Mouse (Mus musculus) MEL (cell line): ENCODE data around the gene Lmntd2. TPM values are rescaled to one million over a fixed set of nuclear protein-coding genes. Genes with fewer than 3 reads are reported as not detected.

Experiments used
- DNase-seq: peaks from one replicate; pipeline ENCODE4 v3.0.0; 2011; ENCODE audit warnings: low read depth, low spot score
- H3K27ac ChIP-seq: 2 replicates; pipeline ENCODE4 v1.5.1; 2012; ENCODE audit warnings: low read depth, mild to moderate bottlenecking, control low read depth, low read length, moderate library complexity; ENCODE audit not compliant: control insufficient read depth
- H3K27me3 ChIP-seq, 2 experiments: fragments of 150-350 bp in 1 of 2; sonication (generic) in 1 of 2; 2 replicates each; pipeline ENCODE4 v1.6.1; 2012; ENCODE audit warnings: low read length in 2 of 2, mild to moderate bottlenecking in 2 of 2, improper control_type of control experiment in 1 of 2, moderate library complexity in 1 of 2; ENCODE audit not compliant: insufficient read depth in 2 of 2, control insufficient read depth in 1 of 2
- H3K36me3 ChIP-seq, 2 experiments: 2 replicates each; pipeline ENCODE4 v1.6.1; 2012 to 2014; ENCODE audit warnings: low read length in 2 of 2, improper control_type of control experiment in 1 of 2, inconsistent platforms in 1 of 2, mild to moderate bottlenecking in 1 of 2; ENCODE audit not compliant: insufficient read depth in 2 of 2, control insufficient read depth in 1 of 2
- H3K4me1 ChIP-seq, 2 experiments: fragments of 150-350 bp in 1 of 2; sonication (generic) in 1 of 2; 2 replicates each; pipeline ENCODE4 v1.6.1; 2012; ENCODE audit warnings: low read length in 2 of 2, improper control_type of control experiment in 1 of 2, mild to moderate bottlenecking in 1 of 2; ENCODE audit not compliant: insufficient read depth in 2 of 2, control insufficient read depth in 1 of 2
- H3K4me3 ChIP-seq, 2 experiments: fragments of 150-350 bp in 1 of 2; sonication (generic) in 1 of 2; 2 replicates each; pipeline ENCODE4 v1.5.1; 2012; ENCODE audit warnings: low read depth in 2 of 2, low read length in 2 of 2, mild to moderate bottlenecking in 2 of 2, moderate library complexity in 2 of 2, control low read depth in 1 of 2, improper control_type of control experiment in 1 of 2; ENCODE audit not compliant: control insufficient read depth in 1 of 2, insufficient read depth in 1 of 2
- H3K79me2 ChIP-seq: 2 replicates; pipeline ENCODE4 v1.6.1; 2012; ENCODE audit warnings: mild to moderate bottlenecking, low read length, moderate library complexity; ENCODE audit not compliant: control insufficient read depth, poor library complexity, insufficient read depth
- H3K9ac ChIP-seq: 2 replicates; pipeline ENCODE4 v1.6.1; 2012; ENCODE audit warnings: low read depth, mild to moderate bottlenecking, control low read depth, low read length, moderate library complexity; ENCODE audit not compliant: control insufficient read depth, poor library complexity, severe bottlenecking
- H3K9me3 ChIP-seq: fragments of 150-350 bp; sonication (generic); replicated peaks from 2 replicates; pipeline ENCODE4 v1.6.1; 2012; ENCODE audit warnings: mild to moderate bottlenecking, low read length, improper control_type of control experiment, moderate library complexity; ENCODE audit not compliant: insufficient read depth
- BHLHE40 ChIP-seq: IDR thresholded peaks from 2 replicates; pipeline ENCODE4 v1.6.1; 2012; ENCODE audit warnings: low read depth, mild to moderate bottlenecking, inconsistent platforms, low read length, improper control_type of control experiment, borderline replicate concordance
- CHD1 ChIP-seq: IDR thresholded peaks from 2 replicates; pipeline ENCODE4 v1.6.1; 2012; ENCODE audit warnings: low read depth, mild to moderate bottlenecking, inconsistent platforms, low read length, improper control_type of control experiment
- CTCF ChIP-seq, 3 experiments: IDR thresholded peaks in 2 of 3; conservative IDR thresholded peaks in 1 of 3; 2 replicates each; pipeline ENCODE4 v1.5.1; 2011 to 2012; ENCODE audit warnings: low read length in 3 of 3, low read depth in 2 of 3, mild to moderate bottlenecking in 2 of 3, improper control_type of control experiment in 1 of 3, inconsistent platforms in 1 of 3, mixed read lengths in 1 of 3, moderate library complexity in 1 of 3; ENCODE audit not compliant: control insufficient read depth in 1 of 3, insufficient read depth in 1 of 3, poor library complexity in 1 of 3, severe bottlenecking in 1 of 3
- E2F4 ChIP-seq: IDR thresholded peaks from 2 replicates; pipeline ENCODE4 v1.6.1; 2011; ENCODE audit warnings: low read depth, low read length, improper control_type of control experiment, borderline replicate concordance
- ELF1 ChIP-seq: IDR thresholded peaks from 2 replicates; pipeline ENCODE4 v1.6.1; 2014; ENCODE audit warnings: low read depth, mild to moderate bottlenecking, inconsistent platforms, low read length, improper control_type of control experiment, moderate library complexity
- GATA1 ChIP-seq: IDR thresholded peaks from 2 replicates; pipeline ENCODE4 v1.6.1; 2011; ENCODE audit warnings: low read depth, low read length, improper control_type of control experiment
- MAX ChIP-seq: IDR thresholded peaks from 2 replicates; pipeline ENCODE4 v1.6.1; 2011; ENCODE audit warnings: low read length, improper control_type of control experiment
- MAZ ChIP-seq: IDR thresholded peaks from 2 replicates; pipeline ENCODE4 v1.6.1; 2012; ENCODE audit warnings: low read depth, mild to moderate bottlenecking, inconsistent platforms, low read length, improper control_type of control experiment
- MEF2A ChIP-seq: IDR thresholded peaks from 2 replicates; pipeline ENCODE4 v1.6.1; 2014; ENCODE audit warnings: low read depth, mild to moderate bottlenecking, inconsistent platforms, low read length, improper control_type of control experiment; ENCODE audit not compliant: poor library complexity, insufficient replicate concordance, severe bottlenecking; ENCODE audit errors: extremely low read depth
- MYB ChIP-seq: IDR thresholded peaks from 2 replicates; pipeline ENCODE4 v1.6.1; 2011; ENCODE audit warnings: mild to moderate bottlenecking, low read depth, low read length, improper control_type of control experiment
- NELFE ChIP-seq: IDR thresholded peaks from 2 replicates; pipeline ENCODE4 v1.6.1; 2011; ENCODE audit warnings: low read depth, low read length, improper control_type of control experiment
- POLR2A ChIP-seq, 2 experiments: IDR thresholded peaks; 2 replicates each; pipeline ENCODE4 v1.6.1; 2011 to 2012; ENCODE audit warnings: low read length in 2 of 2, mild to moderate bottlenecking in 2 of 2, control low read depth in 1 of 2, improper control_type of control experiment in 1 of 2, low read depth in 1 of 2, moderate library complexity in 1 of 2; ENCODE audit not compliant: control insufficient read depth in 1 of 2, insufficient read depth in 1 of 2, poor library complexity in 1 of 2
- POLR2AphosphoS2 ChIP-seq: IDR thresholded peaks from 2 replicates; pipeline ENCODE4 v1.6.1; 2011; ENCODE audit warnings: low read length, improper control_type of control experiment
- RAD21 ChIP-seq: IDR thresholded peaks from 2 replicates; pipeline ENCODE4 v1.6.1; 2011; ENCODE audit warnings: mild to moderate bottlenecking, low read depth, low read length, improper control_type of control experiment
- RCOR1 ChIP-seq: IDR thresholded peaks from 2 replicates; pipeline ENCODE4 v1.6.1; 2012; ENCODE audit warnings: low read depth, mild to moderate bottlenecking, inconsistent platforms, low read length, improper control_type of control experiment
- SIN3A ChIP-seq: IDR thresholded peaks from 2 replicates; pipeline ENCODE4 v1.6.1; 2012; ENCODE audit warnings: low read length, improper control_type of control experiment, inconsistent platforms
- SMC3 ChIP-seq: IDR thresholded peaks from 2 replicates; pipeline ENCODE4 v1.6.1; 2011; ENCODE audit warnings: low read depth, low read length, improper control_type of control experiment
- TAL1 ChIP-seq: IDR thresholded peaks from 2 replicates; pipeline ENCODE4 v1.6.1; 2012; ENCODE audit warnings: mild to moderate bottlenecking, inconsistent platforms, low read length, moderate library complexity, mixed read lengths
- USF2 ChIP-seq, 2 experiments: IDR thresholded peaks; 2 replicates each; pipeline ENCODE4 v1.6.1; 2011 to 2012; ENCODE audit warnings: improper control_type of control experiment in 2 of 2, low read length in 2 of 2, borderline replicate concordance in 1 of 2, inconsistent platforms in 1 of 2, low read depth in 1 of 2, mild to moderate bottlenecking in 1 of 2; ENCODE audit not compliant: insufficient read depth in 1 of 2
- ZKSCAN1 ChIP-seq: IDR thresholded peaks from 2 replicates; pipeline ENCODE4 v1.6.1; 2012; ENCODE audit warnings: low read depth, mild to moderate bottlenecking, inconsistent platforms, low read length, improper control_type of control experiment, moderate library complexity
- polyA plus RNA-seq, 2 experiments: library from polyadenylated mRNA; stranded (reverse) in 1 of 2; unstranded in 1 of 2; fragments of >175 nt in 1 of 2; fragments of >200 nt in 1 of 2; gene quantifications; 2 replicates each; pipeline versions ENCODE4 v1.2.1 to v1.2.4; 2012; ENCODE audit warnings: low replicate concordance in 2 of 2, low read depth in 1 of 2; ENCODE audit not compliant: insufficient read length in 2 of 2, insufficient read depth in 1 of 2, missing spikeins in 1 of 2
- total RNA-seq: library from RNA; depleted of rRNA; stranded (reverse); fragments of 300-350 nt; gene quantifications from 2 replicates; pipeline ENCODE4 v1.2.3, GENCODE M21; 2012; rRNA removed

Lmntd2 gene
- total and polyA plus RNA-seq, 3 experiments = 0.43 TPM; not detected in 2

GRCm38 (mm10) chr7:141164397-141164796 is 49.5 kb downstream of the Lmntd2 start:
- no peak overlapping the region for H3K4me3 ChIP-seq
- H3K27ac ChIP-seq = no peak overlapping the region
- TF ChIP-seq GATA1 (no peak), RCOR1 (no peak), SMC3 (no peak), MAZ (no peak), NELFE (no peak), MYB (no peak), MEF2A (no peak), BHLHE40 (no peak), ZKSCAN1 (no peak), RAD21 (no peak), CTCF (IDR thresholded peaks at IDR 0.05 in 2 of 3, conservative IDR thresholded peaks at IDR 0.05 in 1 of 3; ENCODE audit: control insufficient read depth in 1 of 3, insufficient read depth in 1 of 3, low read depth in 2 of 3, low read length in 3 of 3, poor library complexity in 1 of 3, severe bottlenecking in 1 of 3) (no peak), CHD1 (no peak), USF2 (IDR thresholded peaks at IDR 0.05; ENCODE audit: borderline replicate concordance in 1 of 2, insufficient read depth in 1 of 2, low read depth in 1 of 2, low read length in 2 of 2) (no peak), E2F4 (no peak), TAL1 (no peak), ELF1 (no peak), SIN3A (no peak), MAX (no peak), POLR2A (IDR thresholded peaks at IDR 0.05; ENCODE audit: control insufficient read depth in 1 of 2, insufficient read depth in 1 of 2, low read depth in 1 of 2, low read length in 2 of 2, poor library complexity in 1 of 2) (no peak), POLR2AphosphoS2 (no peak)
- TF ChIP-seq, all 39 proteins: peak for 0
- peaks cover 4% of the 10 kb centered on the region for H3K79me2 ChIP-seq
- H3K36me3 ChIP-seq = peaks cover 3 to 16% of the 10 kb centered on the region in 2 experiments; a peak in 3 of 4 replicates
- no peaks in the 10 kb centered on the region for H3K9me3 ChIP-seq
- H3K27me3 ChIP-seq = no peaks in the 10 kb centered on the region
- H3K9ac ChIP-seq = no peak overlapping the region
- peaks cover 4 to 14% of the 10 kb centered on the region in 2 experiments; a peak in 3 of 4 replicates for H3K4me1 ChIP-seq
- DNase-seq = no peak

Other genes starting within 250 kb of the Lmntd2 start
- gene Ifitm1, start 246.9 kb downstream of the Lmntd2 start, total RNA-seq = 0.23 TPM in 1 of 2 replicates, not detected in the other
- gene Ifitm1, start 246.9 kb downstream of the Lmntd2 start, polyA plus RNA-seq = not detected
- gene Ifitm3, start 203.3 kb downstream of the Lmntd2 start, total RNA-seq = 4.2 and 6.4 TPM in 2 replicates
- gene Ifitm3, start 203.3 kb downstream of the Lmntd2 start, polyA plus RNA-seq = 10 to 100 TPM in 1 of 2 experiments, not detected in 1; 12.8 TPM
- not detected in 2 replicates for gene Ifitm6, start 196.2 kb downstream of the Lmntd2 start, total RNA-seq
- gene Ifitm6, start 196.2 kb downstream of the Lmntd2 start, polyA plus RNA-seq = not detected
- not detected in 2 replicates for gene Gm17387, start 184.9 kb downstream of the Lmntd2 start, total RNA-seq
- not detected for gene Gm17387, start 184.9 kb downstream of the Lmntd2 start, polyA plus RNA-seq
- 0.78 and 0.81 TPM in 2 replicates for gene B4galnt4, start 153.0 kb downstream of the Lmntd2 start, total RNA-seq
- 1 to 10 TPM in 1 of 2 experiments, not detected in 1; 8.0 TPM for gene B4galnt4, start 153.0 kb downstream of the Lmntd2 start, polyA plus RNA-seq
- not detected in 2 replicates for gene Pkp3, start 135.9 kb downstream of the Lmntd2 start, total RNA-seq
- gene Pkp3, start 135.9 kb downstream of the Lmntd2 start, polyA plus RNA-seq = not detected
- 8.3 and 8.6 TPM in 2 replicates for gene Sigirr, start 113.5 kb downstream of the Lmntd2 start, total RNA-seq
- 10 to 100 TPM in 1 of 2 experiments, not detected in 1; 17.5 TPM for gene Sigirr, start 113.5 kb downstream of the Lmntd2 start, polyA plus RNA-seq
- gene Ano9, start 96.3 kb downstream of the Lmntd2 start, total RNA-seq = 0.08 TPM in 1 of 2 replicates, not detected in the other
- under 1 TPM in 1 of 2 experiments, not detected in 1; 0.03 TPM for gene Ano9, start 96.3 kb downstream of the Lmntd2 start, polyA plus RNA-seq
- 12.2 and 16.9 TPM in 2 replicates for gene Ptdss2, start 91.7 kb downstream of the Lmntd2 start, total RNA-seq
- 10 to 100 TPM in 1 of 2 experiments, not detected in 1; 44.9 TPM for gene Ptdss2, start 91.7 kb downstream of the Lmntd2 start, polyA plus RNA-seq
- 69.6 and 71.4 TPM in 2 replicates for gene Rnh1, start 41.2 kb downstream of the Lmntd2 start, total RNA-seq
- 10 to 100 TPM in 1 of 2 experiments, not detected in 1; 94.5 TPM for gene Rnh1, start 41.2 kb downstream of the Lmntd2 start, polyA plus RNA-seq
- gene Hras, start 20.1 kb downstream of the Lmntd2 start, total RNA-seq = 137 and 183 TPM in 2 replicates
- gene Hras, start 20.1 kb downstream of the Lmntd2 start, polyA plus RNA-seq = 100 to 1,000 TPM in 1 of 2 experiments, not detected in 1; 149 TPM
- gene Lrrc56, start 19.9 kb downstream of the Lmntd2 start, total RNA-seq = 1.0 and 1.6 TPM in 2 replicates
- gene Lrrc56, start 19.9 kb downstream of the Lmntd2 start, polyA plus RNA-seq = 1 to 10 TPM in 1 of 2 experiments, not detected in 1; 5.5 TPM
- gene Rassf7, start 1.8 kb upstream of the Lmntd2 start, total RNA-seq = 7.0 and 7.6 TPM in 2 replicates
- 1 to 10 TPM in 1 of 2 experiments, not detected in 1; 9.5 TPM for gene Rassf7, start 1.8 kb upstream of the Lmntd2 start, polyA plus RNA-seq
- gene Phrf1, start 14.7 kb upstream of the Lmntd2 start, total RNA-seq = 65.0 and 66.1 TPM in 2 replicates
- gene Phrf1, start 14.7 kb upstream of the Lmntd2 start, polyA plus RNA-seq = 1,000 to 10,000 TPM in 1 of 2 experiments, 10 to 100 TPM in 1; 91.2 to 1,029 TPM
- 0.52 and 1.9 TPM in 2 replicates for gene Irf7, start 52.4 kb upstream of the Lmntd2 start, total RNA-seq
- 1 to 10 TPM in 1 of 2 experiments, not detected in 1; 2.0 TPM for gene Irf7, start 52.4 kb upstream of the Lmntd2 start, polyA plus RNA-seq
- not detected in 2 replicates for gene Cdhr5, start 62.7 kb upstream of the Lmntd2 start, total RNA-seq
- not detected for gene Cdhr5, start 62.7 kb upstream of the Lmntd2 start, polyA plus RNA-seq
- gene Sct, start 65.1 kb upstream of the Lmntd2 start, total RNA-seq = not detected in 2 replicates
- not detected for gene Sct, start 65.1 kb upstream of the Lmntd2 start, polyA plus RNA-seq
- gene Drd4, start 77.9 kb upstream of the Lmntd2 start, total RNA-seq = not detected in 2 replicates
- not detected for gene Drd4, start 77.9 kb upstream of the Lmntd2 start, polyA plus RNA-seq
- 9.8 and 13.2 TPM in 2 replicates for gene Deaf1, start 113.6 kb upstream of the Lmntd2 start, total RNA-seq
- 10 to 100 TPM in 1 of 2 experiments, not detected in 1; 91.1 TPM for gene Deaf1, start 113.6 kb upstream of the Lmntd2 start, polyA plus RNA-seq
- gene Tmem80, start 113.7 kb upstream of the Lmntd2 start, total RNA-seq = 12.2 and 12.3 TPM in 2 replicates
- gene Tmem80, start 113.7 kb upstream of the Lmntd2 start, polyA plus RNA-seq = 10 to 100 TPM in 1 of 2 experiments, not detected in 1; 27.7 TPM
- gene Eps8l2, start 124.8 kb upstream of the Lmntd2 start, total RNA-seq = 0.46 TPM in 1 of 2 replicates, not detected in the other
- gene Eps8l2, start 124.8 kb upstream of the Lmntd2 start, polyA plus RNA-seq = under 1 TPM in 1 of 2 experiments, not detected in 1; 0.10 TPM
- 415 and 498 TPM in 2 replicates for gene Taldo1, start 178.1 kb upstream of the Lmntd2 start, total RNA-seq
- gene Taldo1, start 178.1 kb upstream of the Lmntd2 start, polyA plus RNA-seq = 100 to 1,000 TPM in 1 of 2 experiments, not detected in 1; 298 TPM
- 21.0 and 21.6 TPM in 2 replicates for gene Gatd1, start 200.1 kb upstream of the Lmntd2 start, total RNA-seq
- gene Gatd1, start 200.1 kb upstream of the Lmntd2 start, polyA plus RNA-seq = 10 to 100 TPM in 1 of 2 experiments, not detected in 1; 35.9 TPM
- not detected in 2 replicates for gene Cend1, start 215.4 kb upstream of the Lmntd2 start, total RNA-seq
- not detected for gene Cend1, start 215.4 kb upstream of the Lmntd2 start, polyA plus RNA-seq
- gene Slc25a22, start 223.8 kb upstream of the Lmntd2 start, total RNA-seq = 17.7 and 23.8 TPM in 2 replicates
- 10 to 100 TPM in 1 of 2 experiments, not detected in 1; 46.0 TPM for gene Slc25a22, start 223.8 kb upstream of the Lmntd2 start, polyA plus RNA-seq
- 5.0 and 6.4 TPM in 2 replicates for gene Pidd1, start 229.9 kb upstream of the Lmntd2 start, total RNA-seq
- gene Pidd1, start 229.9 kb upstream of the Lmntd2 start, polyA plus RNA-seq = 10 to 100 TPM in 1 of 2 experiments, not detected in 1; 27.2 TPM
- gene Rplp2, start 233.3 kb upstream of the Lmntd2 start, total RNA-seq = 3,188 and 3,690 TPM in 2 replicates
- gene Rplp2, start 233.3 kb upstream of the Lmntd2 start, polyA plus RNA-seq = 1,000 to 10,000 TPM in 1 of 2 experiments, not detected in 1; 3,503 TPM
- 8.3 and 9.9 TPM in 2 replicates for gene Pnpla2, start 241.1 kb upstream of the Lmntd2 start, total RNA-seq
- 10 to 100 TPM in 1 of 2 experiments, not detected in 1; 38.6 TPM for gene Pnpla2, start 241.1 kb upstream of the Lmntd2 start, polyA plus RNA-seq
- gene Cracr2b, start 247.0 kb upstream of the Lmntd2 start, total RNA-seq = 0.59 and 0.73 TPM in 2 replicates
- gene Cracr2b, start 247.0 kb upstream of the Lmntd2 start, polyA plus RNA-seq = 1 to 10 TPM in 1 of 2 experiments, not detected in 1; 6.9 TPM